Mouse (Mus musculus): ENCODE measurements at regions not wholly inside any gene's neighbourhood (a gene's known extent, or its start where the extent isn't known, plus 50 kb on each side); places are given as distances from the start of the nearest gene placed in this dataset.

GRCm38 (mm10) chr11:105510626-105511025, 54.1 kb upstream of the March10 start:
- Histone ChIP-seq H3K4me2 (ENCODE audit: low read length) (no peak overlapping the region), H3K9me3 (ENCODE audit: control insufficient read depth, low read length) (no peaks in the 10 kb centered on the region), H3K27ac (ENCODE audit: low read length) (no peak overlapping the region), H3K27me3 (replicated peaks; ENCODE audit: control insufficient read depth, insufficient read depth, low read length) (no peaks in the 10 kb centered on the region), H3K4me1 (replicated peaks; ENCODE audit: control insufficient read depth, insufficient read depth, low read length) (peaks cover 32% of the 10 kb centered on the region), H3K4me3 (replicated peaks; ENCODE audit: low read length) (no peak overlapping the region), H3K9ac (replicated peaks; ENCODE audit: low read depth, low read length) (no peak overlapping the region), H3K36me3 (ENCODE audit: control insufficient read depth, insufficient read depth) (no peaks in the 10 kb centered on the region)
- WGBS, result 86% methylated on average over 4 of the region's 4 CpGs
- ATAC-seq, result no peak

- Histone ChIP-seq H3K9me3 (ENCODE audit: control insufficient read depth, low read length) (no peaks in the 10 kb centered on the region), H3K36me3 (ENCODE audit: control insufficient read depth, insufficient read depth) (no peaks in the 10 kb centered on the region), H3K9ac (replicated peaks; ENCODE audit: low read depth, low read length) (no peak overlapping the region), H3K27me3 (replicated peaks; ENCODE audit: control insufficient read depth, insufficient read depth, low read length) (no peaks in the 10 kb centered on the region), H3K4me1 (replicated peaks; ENCODE audit: control insufficient read depth, insufficient read depth, low read length) (peaks cover 32% of the 10 kb centered on the region), H3K27ac (ENCODE audit: low read length) (no peak overlapping the region), H3K4me3 (replicated peaks; ENCODE audit: low read length) (no peak overlapping the region), H3K4me2 (ENCODE audit: low read length) (no peak overlapping the region)
- whole genome bisulfite sequencing, result 81% methylated on average over 7 of the region's 7 CpGs
- ATAC-seq, result no peak
Observed at GRCm38 (mm10) chr11:105510056-105510455, 53.5 kb upstream of the March10 start.

GRCm38 (mm10) chr11:105508660-105509038, 52.1 kb upstream of the March10 start:
- Histone ChIP-seq H3K9me3 (ENCODE audit: control insufficient read depth, low read length) (no peaks in the 10 kb centered on the region), H3K27me3 (replicated peaks; ENCODE audit: control insufficient read depth, insufficient read depth, low read length) (no peaks in the 10 kb centered on the region), H3K27ac (ENCODE audit: low read length) (peak overlapping the region; percentile 91), H3K4me1 (replicated peaks; ENCODE audit: control insufficient read depth, insufficient read depth, low read length) (peaks cover 32% of the 10 kb centered on the region), H3K4me2 (ENCODE audit: low read length) (peak overlapping the region; percentile 36; the same call in 1 of the 2 replicates), H3K4me3 (replicated peaks; ENCODE audit: low read length) (0 out of 2 replicates have a peak overlapping the region, but pooled peaks have one; percentile 3), H3K36me3 (ENCODE audit: control insufficient read depth, insufficient read depth) (no peaks in the 10 kb centered on the region), H3K9ac (replicated peaks; ENCODE audit: low read depth, low read length) (no peak overlapping the region)
- WGBS, result 44% methylated on average over 7 of the region's 7 CpGs
- peak; percentile 16; the same call in 1 of the 2 replicates for ATAC-seq

DNA sequence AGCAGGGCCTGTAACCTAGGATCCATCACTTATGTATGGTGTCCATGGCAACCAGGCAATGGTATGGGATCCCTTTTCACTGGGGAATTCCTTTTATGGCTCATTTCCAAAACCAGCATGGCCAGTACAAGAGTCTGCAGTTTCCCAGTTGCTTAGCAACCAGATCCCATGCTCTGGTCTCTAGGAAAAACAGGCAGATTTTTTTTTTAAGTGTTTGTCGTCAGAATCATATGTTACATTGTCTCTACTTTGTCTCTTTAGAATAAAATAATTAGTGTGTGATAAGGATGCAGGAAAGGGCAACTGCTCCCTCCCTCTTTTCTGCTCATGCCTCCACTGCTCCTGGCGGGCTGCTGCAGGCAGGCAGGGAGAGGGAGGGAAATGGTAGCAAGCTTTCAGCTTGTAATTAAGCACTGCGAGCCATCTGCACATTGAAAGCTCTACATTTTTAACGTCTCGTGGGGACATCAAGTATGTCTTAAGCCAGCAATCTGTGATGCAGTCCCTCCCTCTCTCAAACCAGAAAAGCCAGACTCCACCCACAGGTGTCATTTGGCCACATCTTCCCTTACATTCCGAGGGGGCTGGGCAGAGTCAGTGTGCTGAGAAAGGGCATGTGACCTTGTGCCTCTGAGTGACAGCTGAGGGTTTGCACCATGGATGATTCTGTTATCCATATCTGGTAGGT, 51.6 kb upstream of the March10 start:
- 4% methylated on average over 6 of the region's 6 CpGs for WGBS
- peak; percentile 91 for ATAC-seq
- H3K9ac ChIP-seq (replicated peaks; ENCODE audit: low read depth, low read length), result no peak overlapping the region; the same call in 1 of the 2 replicates

GRCm38 (mm10) chr11:105507332-105507971, 50.9 kb upstream of the March10 start:
- Histone ChIP-seq H3K27me3 (replicated peaks; ENCODE audit: control insufficient read depth, insufficient read depth, low read length) (no peaks in the 10 kb centered on the region), H3K9me3 (ENCODE audit: control insufficient read depth, low read length) (no peaks in the 10 kb centered on the region), H3K9ac (replicated peaks; ENCODE audit: low read depth, low read length) (no peak overlapping the region), H3K36me3 (ENCODE audit: control insufficient read depth, insufficient read depth) (no peaks in the 10 kb centered on the region), H3K4me3 (replicated peaks; ENCODE audit: low read length) (no peak overlapping the region), H3K4me1 (replicated peaks; ENCODE audit: control insufficient read depth, insufficient read depth, low read length) (peaks cover 32% of the 10 kb centered on the region), H3K4me2 (ENCODE audit: low read length) (peak overlapping the region; percentile 36), H3K27ac (ENCODE audit: low read length) (peak overlapping the region; percentile 91)
- ATAC-seq, result peak; percentile 7; the same call in 1 of the 2 replicates
- WGBS, result 5% methylated on average over 8 of the region's 8 CpGs

More for the DNA sequence above, 51.6 kb upstream of the March10 start:
- no peaks in the 10 kb centered on the region for H3K9me3 ChIP-seq (ENCODE audit: control insufficient read depth, low read length)
- H3K36me3 ChIP-seq (ENCODE audit: control insufficient read depth, insufficient read depth), result no peaks in the 10 kb centered on the region
- 0 out of 2 replicates have a peak overlapping the region, but pooled peaks have one; percentile 3 for H3K4me3 ChIP-seq (replicated peaks; ENCODE audit: low read length)
- H3K4me2 ChIP-seq (ENCODE audit: low read length), result peak overlapping the region; percentile 36
- peaks cover 32% of the 10 kb centered on the region for H3K4me1 ChIP-seq (replicated peaks; ENCODE audit: control insufficient read depth, insufficient read depth, low read length)
- no peaks in the 10 kb centered on the region for H3K27me3 ChIP-seq (replicated peaks; ENCODE audit: control insufficient read depth, insufficient read depth, low read length)
- peak overlapping the region; percentile 91 for H3K27ac ChIP-seq (ENCODE audit: low read length)
